Mouse (Mus musculus) liver, embryonic 14.5 days (tissue): ENCODE measurements around the gene Zfp819. TPM values are rescaled to one million over a fixed set of nuclear protein-coding genes. Genes with fewer than 3 reads are reported as not detected.

ENCODE experiments used
- ATAC-seq: fragments of 200-750 bp; cut with Nextera tagmentation; 2 replicates; pipeline ENCODE4 v1.8.0; 2017; ENCODE audit warnings: moderate number of reproducible peaks, mild to moderate bottlenecking, moderate library complexity; ENCODE audit not compliant: insufficient read depth
- DNase-seq, 3 experiments: peaks; one replicate each; pipeline ENCODE4 v3.0.0-alpha.2; 2012 to 2013; ENCODE audit warnings: low read depth in 3 of 3, low spot score in 3 of 3
- H3K27ac ChIP-seq: fragments of 300-500 bp; sonication (generic); 2 replicates; pipeline ENCODE4 v1.5.1; 2014; ENCODE audit warnings: moderate library complexity, mild to moderate bottlenecking, control low read depth, inconsistent platforms
- H3K27me3 ChIP-seq: fragments of 300-500 bp; sonication (generic); 2 replicates; pipeline ENCODE4 v1.6.1; 2014; ENCODE audit warnings: mild to moderate bottlenecking, low read length, moderate library complexity; ENCODE audit not compliant: control insufficient read depth, insufficient read depth
- H3K36me3 ChIP-seq: fragments of 300-500 bp; sonication (generic); replicated peaks from 2 replicates; pipeline ENCODE4 v1.6.1; 2014; ENCODE audit warnings: low read depth; ENCODE audit not compliant: control insufficient read depth, insufficient read depth
- H3K4me1 ChIP-seq, 2 experiments: fragments of 200-500 bp in 1 of 2; fragments of 300-500 bp in 1 of 2; sonication (generic) in 1 of 2; replicated peaks; 2 replicates each; pipeline ENCODE4 v1.6.1; 2012 to 2014; ENCODE audit warnings: antibody characterized with exemption in 1 of 2, inconsistent platforms in 1 of 2, low read length in 1 of 2; ENCODE audit not compliant: control insufficient read depth in 2 of 2, insufficient read depth in 2 of 2
- H3K4me2 ChIP-seq: fragments of 300-500 bp; sonication (generic); 2 replicates; pipeline ENCODE4 v1.6.1; 2014; ENCODE audit warnings: low read depth, mild to moderate bottlenecking, control low read depth, moderate library complexity
- H3K4me3 ChIP-seq, 2 experiments: fragments of 200-500 bp in 1 of 2; fragments of 300-500 bp in 1 of 2; sonication (generic) in 1 of 2; 2 replicates each; pipeline ENCODE4 v1.5.1; 2012 to 2014; ENCODE audit warnings: low read depth in 2 of 2, low read length in 2 of 2, mild to moderate bottlenecking in 2 of 2, control low read depth in 1 of 2, inconsistent platforms in 1 of 2, moderate library complexity in 1 of 2; ENCODE audit not compliant: insufficient read depth in 1 of 2
- H3K9ac ChIP-seq: fragments of 300-500 bp; sonication (generic); replicated peaks from 2 replicates; pipeline ENCODE4 v1.6.1; 2014; ENCODE audit warnings: mild to moderate bottlenecking, control low read depth, moderate library complexity
- H3K9me3 ChIP-seq: fragments of 300-500 bp; sonication (generic); 2 replicates; pipeline ENCODE4 v1.6.1; 2016; ENCODE audit warnings: low read length, mixed read lengths; ENCODE audit not compliant: control insufficient read depth
- CTCF ChIP-seq: IDR thresholded peaks from 2 replicates; pipeline ENCODE4 v1.5.1; 2016; ENCODE audit warnings: antibody characterized with exemption, low read depth, control low read depth
- EP300 ChIP-seq: IDR thresholded peaks from 2 replicates; pipeline ENCODE4 v1.6.1; 2016; ENCODE audit warnings: antibody characterized with exemption, low read depth
- WGBS: fragments of 180-500 bp; shearing (Covaris S2); extraction: QIAGEN DNeasy Blood & Tissue Kit; methylation state at CpG from one replicate; pipeline ENCODE4 v1.1.7; 2014; ENCODE audit not compliant: insufficient replicate concordance; 5-methylcytosine and 5-hydroxymethylcytosine counted together
- polyA plus RNA-seq, 2 experiments: library from polyadenylated mRNA; depleted of rRNA in 1 of 2; stranded (reverse) in 1 of 2; unstranded in 1 of 2; fragments of >200 nt; fragmentation: Nextera tagmentation in 1 of 2; extraction: Ambion mirVana in 1 of 2; gene quantifications; 2 replicates each; pipeline versions ENCODE4 v1.2.1 to v1.2.3; 2012 to 2014

Zfp819 gene
- polyA plus RNA-seq, 2 experiments, result 0.07 TPM; not detected in 1

GRCm38 (mm10) chr7:43625794-43626422 lies 18.9 kb downstream of the Zfp819 start:
- Histone ChIP-seq H3K36me3 (no peaks in the 10 kb centered on the region), H3K4me2 (no peak overlapping the region), H3K27me3 (no peaks in the 10 kb centered on the region), H3K9ac (no peak overlapping the region), H3K27ac (no peak overlapping the region), H3K4me3 (no peak overlapping the region), H3K4me1 (no peaks in the 10 kb centered on the region), H3K9me3 (no peaks in the 10 kb centered on the region)
- TF ChIP-seq EP300 (no peak), CTCF (no peak)
- WGBS, result 49% methylated on average over 8 of the region's 8 CpGs
- ATAC-seq (no peak), DNase-seq (no peak)

GRCm38 (mm10) chr7:43633940-43634339 lies 27.0 kb downstream of the Zfp819 start:
- no peak for TF ChIP-seq CTCF
- TF ChIP-seq EP300, result no peak
- no peak overlapping the region for H3K27ac ChIP-seq
- H3K9me3 ChIP-seq, result no peaks in the 10 kb centered on the region
- no peaks in the 10 kb centered on the region for H3K4me1 ChIP-seq
- H3K4me3 ChIP-seq, result no peak overlapping the region
- H3K9ac ChIP-seq, result no peak overlapping the region
- ATAC-seq, result no peak
- no peak for DNase-seq
- H3K36me3 ChIP-seq, result no peaks in the 10 kb centered on the region
- WGBS, result 56% methylated on average over 4 of the region's 4 CpGs
- no peak overlapping the region for H3K4me2 ChIP-seq
- no peaks in the 10 kb centered on the region for H3K27me3 ChIP-seq

GRCm38 (mm10) chr7:43634500-43634899 lies 27.5 kb downstream of the Zfp819 start, which contains the start of gene Ceacam18:
Gene Ceacam18, plus strand, starts transcription at chr7:43634707.
- H3K4me2 ChIP-seq, result no peak within 1 kb of the TSS
- DNase-seq (no peak), ATAC-seq (no peak)
- TF ChIP-seq CTCF, result no peak
- TF ChIP-seq EP300, result no peak
- no peaks in the 10 kb centered on the region for H3K27me3 ChIP-seq
- no peaks in the 10 kb centered on the region for H3K36me3 ChIP-seq
- H3K4me3 ChIP-seq, result no peak within 1 kb of the TSS
- H3K9me3 ChIP-seq, result no peaks in the 10 kb centered on the region
- H3K4me1 ChIP-seq, result no peaks in the 10 kb centered on the region
- no peak within 1 kb of the TSS for H3K9ac ChIP-seq
- WGBS, result 12% methylated on average over 6 of the region's 6 CpGs
- no peak within 1 kb of the TSS for H3K27ac ChIP-seq

- no peaks in the 10 kb centered on the region for H3K36me3 ChIP-seq
- H3K9ac ChIP-seq, result no peak overlapping the region
- H3K27ac ChIP-seq, result no peak overlapping the region
- no peak for DNase-seq
- WGBS, result 27% methylated on average over 2 of the region's 2 CpGs
- no peaks in the 10 kb centered on the region for H3K9me3 ChIP-seq
- TF ChIP-seq CTCF, result no peak
- no peak for TF ChIP-seq EP300
- no peak overlapping the region for H3K4me3 ChIP-seq
- no peaks in the 10 kb centered on the region for H3K27me3 ChIP-seq
- no peak for ATAC-seq
- H3K4me2 ChIP-seq, result no peak overlapping the region
- no peaks in the 10 kb centered on the region for H3K4me1 ChIP-seq
Measured at GRCm38 (mm10) chr7:43636194-43636593, 29.2 kb downstream of the Zfp819 start.

GRCm38 (mm10) chr7:43637118-43637517 lies 30.1 kb downstream of the Zfp819 start:
- no peak for DNase-seq
- 41% methylated on average over 1 of the region's 1 CpGs for WGBS
- H3K4me1 ChIP-seq, result no peaks in the 10 kb centered on the region
- H3K36me3 ChIP-seq, result no peaks in the 10 kb centered on the region
- no peaks in the 10 kb centered on the region for H3K27me3 ChIP-seq
- no peak overlapping the region for H3K4me3 ChIP-seq
- no peak overlapping the region for H3K9ac ChIP-seq
- no peaks in the 10 kb centered on the region for H3K9me3 ChIP-seq
- H3K27ac ChIP-seq, result no peak overlapping the region
- no peak overlapping the region for H3K4me2 ChIP-seq
- TF ChIP-seq EP300 (no peak), CTCF (no peak)
- ATAC-seq, result no peak
